Mouse (Mus musculus) spleen, adult 2 months (tissue): Measurements from ENCODE around the gene Sult6b2. TPM values are rescaled to one million over a fixed set of nuclear protein-coding genes. Genes with fewer than 3 reads are reported as not detected.

Experiments used
- DNase-seq, 2 experiments: peaks; one replicate each; pipeline versions ENCODE4 v3.0.0 to v3.0.0-alpha.2; 2012 to 2021; ENCODE audit warnings: low spot score in 2 of 2, low read depth in 1 of 2
- H3K27ac ChIP-seq: fragments of 200-500 bp; 2 replicates; pipeline ENCODE4 v1.5.1; 2012; ENCODE audit warnings: low read length, inconsistent platforms; ENCODE audit not compliant: insufficient read depth
- H3K27me3 ChIP-seq: fragments of 200-500 bp; 2 replicates; pipeline ENCODE4 v1.6.1; 2012; ENCODE audit warnings: mild to moderate bottlenecking, moderate library complexity, low read length, inconsistent platforms; ENCODE audit not compliant: control insufficient read depth, insufficient read depth
- H3K36me3 ChIP-seq: fragments of 200-500 bp; 2 replicates; pipeline ENCODE4 v1.6.1; 2012; ENCODE audit warnings: mild to moderate bottlenecking, low read length, inconsistent platforms; ENCODE audit not compliant: control insufficient read depth, insufficient read depth
- H3K4me1 ChIP-seq: fragments of 200-500 bp; 2 replicates; pipeline ENCODE4 v1.6.1; 2011; ENCODE audit warnings: inconsistent platforms; ENCODE audit not compliant: control insufficient read depth, insufficient read depth, insufficient read length
- H3K4me3 ChIP-seq: fragments of 200-500 bp; 2 replicates; pipeline ENCODE4 v1.5.1; 2011; ENCODE audit warnings: mild to moderate bottlenecking, inconsistent platforms; ENCODE audit not compliant: insufficient read depth, insufficient read length; ENCODE audit errors: extremely low read depth
- CTCF ChIP-seq: fragments of 200-500 bp; IDR thresholded peaks from 2 replicates; pipeline ENCODE4 v1.5.1; 2011; ENCODE audit warnings: mild to moderate bottlenecking, inconsistent platforms; ENCODE audit not compliant: insufficient read depth, insufficient read length, insufficient replicate concordance; ENCODE audit errors: extremely low read depth
- POLR2A ChIP-seq: fragments of 200-500 bp; IDR thresholded peaks from 2 replicates; pipeline ENCODE4 v1.6.1; 2011; ENCODE audit warnings: low read depth, low read length, inconsistent platforms
- WGBS: fragments of 180-500 bp; shearing (Covaris S2); methylation state at CpG from one replicate; pipeline ENCODE4 v1.1.7; 2018; 5-methylcytosine and 5-hydroxymethylcytosine counted together
- polyA plus RNA-seq: library from polyadenylated mRNA; depleted of rRNA; stranded (reverse); fragments of >200 nt; gene quantifications from 2 replicates; pipeline ENCODE4 v1.2.3, GENCODE M21; 2012

Sult6b2 gene
- polyA plus RNA-seq, 1 experiment, result not detected

GRCm38 (mm10) chr6:142801687-142802086 lies 2.6 kb downstream of the Sult6b2 start:
- TF ChIP-seq POLR2A (no peak), CTCF (no peak)
- DNase-seq, result no peak
- WGBS, result 92% methylated on average over 5 of the region's 5 CpGs
- no peaks in the 10 kb centered on the region for H3K36me3 ChIP-seq
- no peak overlapping the region for H3K27ac ChIP-seq
- H3K27me3 ChIP-seq, result no peaks in the 10 kb centered on the region
- H3K4me3 ChIP-seq, result no peak overlapping the region
- H3K4me1 ChIP-seq, result no peaks in the 10 kb centered on the region

DNA sequence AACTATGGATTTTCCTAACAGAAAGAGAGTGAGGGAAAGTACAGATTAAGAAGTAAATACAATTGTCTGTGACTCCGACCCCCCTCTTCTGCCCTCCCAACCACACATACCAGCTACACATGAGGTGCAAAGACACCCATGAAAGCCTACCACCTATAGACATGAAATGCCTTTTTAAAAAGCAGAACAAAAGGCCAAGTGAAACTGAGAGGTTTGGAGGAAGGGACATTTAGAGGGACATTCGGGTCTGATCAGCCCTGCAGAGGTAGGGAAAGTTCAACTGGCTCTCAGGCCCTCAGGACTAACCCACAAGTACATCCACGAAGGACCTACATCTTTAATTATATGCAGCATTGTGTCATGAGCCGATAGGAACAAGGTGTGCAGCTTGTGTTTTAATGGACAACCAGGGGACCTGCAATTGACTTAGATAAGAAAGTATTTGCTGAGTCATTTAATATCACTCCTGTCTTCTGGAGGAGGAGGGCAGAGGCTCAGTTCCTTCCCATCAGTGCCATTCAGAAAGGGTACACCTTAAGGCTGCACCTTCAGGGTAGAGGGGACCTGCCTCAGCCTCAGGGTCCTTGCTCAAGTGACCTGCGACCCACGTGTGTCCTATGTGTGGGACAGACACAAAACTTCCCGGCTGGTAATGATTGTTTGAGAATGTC lies 4.5 kb downstream of the Sult6b2 start:
- Histone ChIP-seq H3K27ac (no peak overlapping the region), H3K27me3 (no peaks in the 10 kb centered on the region), H3K36me3 (no peaks in the 10 kb centered on the region), H3K4me3 (no peak overlapping the region), H3K4me1 (no peaks in the 10 kb centered on the region)
- WGBS, result 69% methylated on average over 7 of the region's 7 CpGs
- no peak for DNase-seq
- TF ChIP-seq POLR2A (no peak), CTCF (no peak)

GRCm38 (mm10) chr6:142798837-142799236 lies 5.5 kb downstream of the Sult6b2 start:
- WGBS, result 84% methylated on average over 9 of the region's 9 CpGs
- H3K36me3 ChIP-seq, result no peaks in the 10 kb centered on the region
- no peak overlapping the region for H3K4me3 ChIP-seq
- no peaks in the 10 kb centered on the region for H3K4me1 ChIP-seq
- TF ChIP-seq POLR2A (no peak), CTCF (no peak)
- no peak overlapping the region for H3K27ac ChIP-seq
- no peaks in the 10 kb centered on the region for H3K27me3 ChIP-seq
- no peak for DNase-seq

DNA sequence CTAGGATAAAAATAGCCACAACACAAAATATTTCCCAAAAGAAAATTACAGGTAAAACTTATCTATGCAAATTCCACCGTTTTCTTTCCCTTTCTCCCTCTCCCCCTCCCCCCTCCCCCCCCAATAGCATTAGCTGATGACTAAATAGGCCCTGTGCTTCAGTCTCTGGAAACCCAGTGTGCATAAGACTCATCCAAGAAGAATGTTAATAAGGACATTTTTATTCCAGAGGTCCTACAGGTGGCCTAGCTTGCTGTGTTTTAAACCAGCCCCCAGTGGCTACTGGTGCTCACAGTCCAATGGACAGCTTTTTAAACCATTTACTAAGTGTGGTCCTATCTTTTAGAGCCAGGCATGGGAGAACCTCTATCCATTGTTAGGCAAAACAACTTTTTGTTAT lies 6.3 kb downstream of the Sult6b2 start:
- no peaks in the 10 kb centered on the region for H3K27me3 ChIP-seq
- no peak for DNase-seq
- 74% methylated on average over 1 of the region's 1 CpGs for WGBS
- TF ChIP-seq POLR2A, result no peak
- no peak for TF ChIP-seq CTCF
- H3K36me3 ChIP-seq, result no peaks in the 10 kb centered on the region
- no peak overlapping the region for H3K4me3 ChIP-seq
- H3K27ac ChIP-seq, result no peak overlapping the region
- no peaks in the 10 kb centered on the region for H3K4me1 ChIP-seq

DNA sequence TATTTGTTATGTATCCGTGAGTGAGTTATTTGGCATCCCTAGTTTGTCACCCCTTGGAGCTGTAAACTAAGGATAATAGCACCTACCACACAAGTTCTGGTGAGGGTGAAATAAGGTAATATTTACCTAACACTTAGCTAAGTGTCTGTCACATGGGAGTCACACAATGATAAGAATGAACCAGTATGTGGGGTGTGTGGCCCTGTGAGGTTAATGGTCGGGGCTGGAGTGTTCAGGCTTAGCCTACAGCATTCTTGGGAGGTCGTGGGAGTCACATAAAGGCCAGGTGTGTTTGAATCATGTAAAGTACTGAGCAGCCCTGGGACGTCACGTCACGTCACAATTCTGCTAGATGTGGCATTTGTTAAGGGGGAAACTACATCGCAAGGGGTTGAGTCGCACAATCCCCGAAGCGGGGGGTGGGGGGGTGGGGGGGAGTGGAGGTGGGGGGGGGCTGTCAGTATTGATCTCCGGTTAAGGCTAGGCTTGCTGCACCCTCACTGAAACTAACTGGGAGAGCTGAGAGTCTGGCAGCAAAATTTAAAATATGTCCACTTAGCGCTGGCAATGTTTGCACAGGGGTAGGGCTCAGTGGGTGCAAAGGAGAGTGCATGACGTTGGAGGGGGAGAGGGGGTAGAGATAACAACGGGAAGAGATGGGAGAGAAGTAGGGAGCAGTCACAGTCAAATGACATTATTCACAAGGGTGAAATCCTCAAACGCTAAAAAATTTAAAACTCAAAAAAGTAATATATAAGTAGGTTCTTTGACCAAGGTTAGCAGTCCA lies 8.5 kb downstream of the Sult6b2 start:
- 89% methylated on average over 15 of the region's 15 CpGs for WGBS
- Histone ChIP-seq H3K36me3 (no peaks in the 10 kb centered on the region), H3K4me1 (no peaks in the 10 kb centered on the region), H3K27me3 (no peaks in the 10 kb centered on the region), H3K4me3 (no peak overlapping the region), H3K27ac (no peak overlapping the region)
- no peak for TF ChIP-seq CTCF
- no peak for TF ChIP-seq POLR2A
- DNase-seq, result no peak

- H3K27ac ChIP-seq, result no peak overlapping the region
- DNase-seq, result no peak
- H3K27me3 ChIP-seq, result no peaks in the 10 kb centered on the region
- no peaks in the 10 kb centered on the region for H3K36me3 ChIP-seq
- no peak overlapping the region for H3K4me3 ChIP-seq
- no peaks in the 10 kb centered on the region for H3K4me1 ChIP-seq
- TF ChIP-seq CTCF, result no peak
- no peak for TF ChIP-seq POLR2A
- 93% methylated on average over 9 of the region's 9 CpGs for WGBS
Observed at GRCm38 (mm10) chr6:142795087-142795486, 9.2 kb downstream of the Sult6b2 start.

GRCm38 (mm10) chr6:142793468-142793867 lies 10.8 kb downstream of the Sult6b2 start:
- Histone ChIP-seq H3K27me3 (no peaks in the 10 kb centered on the region), H3K27ac (no peak overlapping the region), H3K36me3 (no peaks in the 10 kb centered on the region), H3K4me1 (no peaks in the 10 kb centered on the region), H3K4me3 (no peak overlapping the region)
- TF ChIP-seq POLR2A (no peak), CTCF (no peak)
- DNase-seq, result no peak
- WGBS, result 88% methylated on average over 7 of the region's 7 CpGs
